Mouse (Mus musculus): ENCODE results near the gene Abcc2. TPM values are rescaled to one million over a fixed set of nuclear protein-coding genes. Genes with fewer than 3 reads are reported as not detected.

The Abcc2 gene
- 0.07 TPM for polyA plus RNA-seq (2017; shearing (Covaris generic))

GRCm38 (mm10) chr19:43781980-43782379 is at the start of gene Abcc2:
Gene Abcc2, plus strand, starts transcription at chr19:43782192.

GRCm38 (mm10) chr19:43752489-43753225 is 29.3 kb upstream of the Abcc2 start, which contains the start of the genes Cutc and Cox15:
Gene Cutc, plus strand, starts transcription at chr19:43752996.
Gene Cox15, minus strand, starts transcription at chr19:43753000.

Other genes with a start within 250 kb of the Abcc2 start
- 0.11 TPM for gene Nkx2-3, start 169.9 kb upstream of the Abcc2 start, polyA plus RNA-seq (2017; shearing (Covaris generic))
- 34.9 TPM for gene Slc25a28, start 107.3 kb upstream of the Abcc2 start, polyA plus RNA-seq (2017; shearing (Covaris generic))
- 3.8 TPM for gene Entpd7, start 92.5 kb upstream of the Abcc2 start, polyA plus RNA-seq (2017; shearing (Covaris generic))
- 16.9 TPM for gene Cutc, start 29.2 kb upstream of the Abcc2 start, polyA plus RNA-seq (2017; shearing (Covaris generic))
- 31.5 TPM for gene Cox15, start 29.2 kb upstream of the Abcc2 start, polyA plus RNA-seq (2017; shearing (Covaris generic))
- gene Dnmbp, start 158.0 kb downstream of the Abcc2 start, polyA plus RNA-seq (2017; shearing (Covaris generic)): 7.3 TPM
- not detected for gene Cpn1, start 204.4 kb downstream of the Abcc2 start, polyA plus RNA-seq (2017; shearing (Covaris generic))
- not detected for gene Cyp2c23, start 247.0 kb downstream of the Abcc2 start, polyA plus RNA-seq (2017; shearing (Covaris generic))